Mouse (Mus musculus) testis, adult 2 months (tissue): ENCODE data around the gene Kcnmb1. TPM values are rescaled to one million over a fixed set of nuclear protein-coding genes. Genes with fewer than 3 reads are reported as not detected.

Source experiments
- H3K27ac ChIP-seq: fragments of 200-500 bp; 2 replicates; pipeline ENCODE4 v1.5.1; 2012; ENCODE audit warnings: low read depth, low read length; ENCODE audit not compliant: control insufficient read depth, insufficient read depth
- H3K27me3 ChIP-seq: fragments of 200-500 bp; 2 replicates; pipeline ENCODE4 v1.6.1; 2012; ENCODE audit warnings: mild to moderate bottlenecking, low read length, moderate library complexity; ENCODE audit not compliant: control insufficient read depth, insufficient read depth
- H3K36me3 ChIP-seq: fragments of 200-500 bp; 2 replicates; pipeline ENCODE4 v1.6.1; 2012; ENCODE audit warnings: mild to moderate bottlenecking, low read length; ENCODE audit not compliant: control insufficient read depth, insufficient read depth
- H3K4me1 ChIP-seq: fragments of 200-500 bp; 2 replicates; pipeline ENCODE4 v1.6.1; 2012; ENCODE audit warnings: low read length; ENCODE audit not compliant: control insufficient read depth, insufficient read depth
- H3K4me3 ChIP-seq: fragments of 200-500 bp; 2 replicates; pipeline ENCODE4 v1.5.1; 2012; ENCODE audit warnings: low read depth, mild to moderate bottlenecking, low read length, moderate library complexity, mixed read lengths; ENCODE audit not compliant: control insufficient read depth
- CTCF ChIP-seq: fragments of 200-500 bp; IDR thresholded peaks from 2 replicates; pipeline ENCODE4 v1.5.1; 2012; ENCODE audit warnings: low read depth, mild to moderate bottlenecking, inconsistent platforms, low read length, moderate library complexity; ENCODE audit not compliant: control insufficient read depth, insufficient read depth, insufficient replicate concordance
- POLR2A ChIP-seq: fragments of 200-500 bp; IDR thresholded peaks from 2 replicates; pipeline ENCODE4 v1.6.1; 2012; ENCODE audit warnings: low read depth, mild to moderate bottlenecking, inconsistent platforms, low read length, moderate library complexity; ENCODE audit not compliant: control insufficient read depth
- polyA plus RNA-seq: library from polyadenylated mRNA; depleted of rRNA; stranded (reverse); fragments of >200 nt; gene quantifications from 2 replicates; pipeline ENCODE4 v1.2.3, GENCODE M21; 2012

Kcnmb1 gene
- polyA plus RNA-seq, 1 experiment: 0.20 TPM

- H3K36me3 ChIP-seq: no peaks in the 10 kb centered on the region
- no peaks in the 10 kb centered on the region for H3K27me3 ChIP-seq
- H3K4me3 ChIP-seq: no peak overlapping the region
- TF ChIP-seq POLR2A (no peak), CTCF (0 out of 2 replicates have a peak, but pooled peaks have one; percentile 5)
- H3K27ac ChIP-seq: no peak overlapping the region
- no peaks in the 10 kb centered on the region for H3K4me1 ChIP-seq
These were observed 18.6 kb upstream of the Kcnmb1 start for GRCm38 (mm10) chr11:33944067-33944785.

- Histone ChIP-seq H3K4me1 (no peaks in the 10 kb centered on the region), H3K4me3 (no peak overlapping the region), H3K27me3 (no peaks in the 10 kb centered on the region), H3K36me3 (no peaks in the 10 kb centered on the region), H3K27ac (no peak overlapping the region)
- TF ChIP-seq CTCF: no peak
- TF ChIP-seq POLR2A: no peak
These were observed 18.0 kb upstream of the Kcnmb1 start for GRCm38 (mm10) chr11:33944786-33945328.

GRCm38 (mm10) chr11:33946501-33946900 lies 16.3 kb upstream of the Kcnmb1 start:
- Histone ChIP-seq H3K36me3 (no peaks in the 10 kb centered on the region), H3K4me1 (no peaks in the 10 kb centered on the region), H3K27me3 (no peaks in the 10 kb centered on the region), H3K27ac (no peak overlapping the region), H3K4me3 (no peak overlapping the region)
- TF ChIP-seq CTCF (no peak), POLR2A (no peak)

- Histone ChIP-seq H3K27ac (no peak overlapping the region), H3K27me3 (no peaks in the 10 kb centered on the region), H3K4me3 (no peak overlapping the region), H3K36me3 (no peaks in the 10 kb centered on the region), H3K4me1 (no peaks in the 10 kb centered on the region)
- no peak for TF ChIP-seq POLR2A
- TF ChIP-seq CTCF: no peak
These were observed 11.7 kb upstream of the Kcnmb1 start for GRCm38 (mm10) chr11:33951155-33951554.

GRCm38 (mm10) chr11:33951684-33952625 lies 10.9 kb upstream of the Kcnmb1 start:
- TF ChIP-seq CTCF (no peak), POLR2A (no peak)
- Histone ChIP-seq H3K4me3 (no peak overlapping the region), H3K36me3 (no peaks in the 10 kb centered on the region), H3K27me3 (no peaks in the 10 kb centered on the region), H3K4me1 (no peaks in the 10 kb centered on the region), H3K27ac (no peak overlapping the region)

GRCm38 (mm10) chr11:33955982-33956381 lies 6.8 kb upstream of the Kcnmb1 start:
- no peak for TF ChIP-seq CTCF
- H3K4me1 ChIP-seq: no peaks in the 10 kb centered on the region
- H3K27me3 ChIP-seq: no peaks in the 10 kb centered on the region
- H3K4me3 ChIP-seq: no peak overlapping the region
- no peaks in the 10 kb centered on the region for H3K36me3 ChIP-seq
- no peak overlapping the region for H3K27ac ChIP-seq

- Histone ChIP-seq H3K36me3 (no peaks in the 10 kb centered on the region), H3K27me3 (no peaks in the 10 kb centered on the region), H3K4me1 (no peaks in the 10 kb centered on the region), H3K4me3 (no peak overlapping the region), H3K27ac (no peak overlapping the region)
- TF ChIP-seq CTCF (no peak), POLR2A (no peak)
These were observed 6.2 kb upstream of the Kcnmb1 start for GRCm38 (mm10) chr11:33956623-33957022.

GRCm38 (mm10) chr11:33957595-33957994 lies 5.2 kb upstream of the Kcnmb1 start:
- H3K27ac ChIP-seq: no peak overlapping the region
- TF ChIP-seq CTCF (no peak), POLR2A (no peak)
- no peak overlapping the region for H3K4me3 ChIP-seq
- no peaks in the 10 kb centered on the region for H3K4me1 ChIP-seq
- no peaks in the 10 kb centered on the region for H3K27me3 ChIP-seq
- H3K36me3 ChIP-seq: no peaks in the 10 kb centered on the region
